Mouse (Mus musculus) bone marrow, adult 2 months (tissue): Measurements from ENCODE around the gene Macrod2.

Experiments
- CTCF ChIP-seq: fragments of 200-500 bp; IDR thresholded peaks from 2 replicates; pipeline ENCODE4 v1.5.1; 2011; ENCODE audit warnings: low read length, control low read depth; ENCODE audit not compliant: control insufficient read depth, insufficient read depth
- POLR2A ChIP-seq: fragments of 200-500 bp; IDR thresholded peaks from 2 replicates; pipeline ENCODE4 v1.6.1; 2011; ENCODE audit warnings: low read depth, mild to moderate bottlenecking, control low read depth, low read length, borderline replicate concordance; ENCODE audit not compliant: control insufficient read depth

DNA sequence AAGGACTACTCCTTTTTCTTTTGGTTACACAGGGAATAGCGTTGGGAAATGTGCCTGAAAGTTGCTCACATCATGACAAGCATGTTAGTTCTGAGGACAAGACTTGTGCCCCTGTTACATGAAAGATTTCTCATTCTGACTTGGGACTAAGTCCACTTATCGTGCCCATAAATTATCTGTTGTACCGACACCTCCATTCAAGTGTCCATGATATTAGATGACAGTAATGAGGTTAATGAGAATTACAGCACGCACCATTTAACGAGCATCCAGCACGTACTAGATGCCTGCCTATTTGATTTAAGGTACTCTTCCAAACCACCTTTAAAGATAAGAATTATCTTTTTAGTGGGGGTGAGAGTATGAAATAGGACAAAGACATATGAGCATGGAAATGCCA lies 610.5 kb downstream of the Macrod2 start:
- TF ChIP-seq CTCF (no peak), POLR2A (no peak)
